Mouse (Mus musculus): ENCODE data around the gene Cep350. TPM values are rescaled to one million over a fixed set of nuclear protein-coding genes. Genes with fewer than 3 reads are reported as not detected.

The Cep350 gene
- 11.1 and 11.2 TPM in 2 replicates for polyA plus RNA-seq (2015; fragmentation: Nextera tagmentation; extraction: Ambion mirVana)

GRCm38 (mm10) chr1:155973068-155973718 is at the start of gene Cep350:
Gene Cep350, minus strand, starts transcription at chr1:155973255.

GRCm38 (mm10) chr1:155812581-155813499 is 160.2 kb downstream of the Cep350 start, which contains the start of gene Qsox1:
Gene Qsox1, minus strand, starts transcription at chr1:155812889.

Other genes with a start within 250 kb of the Cep350 start
- not detected in 2 replicates for gene Lhx4, start 221.6 kb downstream of the Cep350 start, polyA plus RNA-seq (2015; fragmentation: Nextera tagmentation; extraction: Ambion mirVana)
- gene Qsox1, start 160.4 kb downstream of the Cep350 start, polyA plus RNA-seq (2015; fragmentation: Nextera tagmentation; extraction: Ambion mirVana) = 23.2 and 33.1 TPM in 2 replicates
- gene Tor1aip2, start 62.1 kb upstream of the Cep350 start, polyA plus RNA-seq (2015; fragmentation: Nextera tagmentation; extraction: Ambion mirVana) = 66.4 and 67.8 TPM in 2 replicates
- gene Tor1aip1, start 63.2 kb upstream of the Cep350 start, polyA plus RNA-seq (2015; fragmentation: Nextera tagmentation; extraction: Ambion mirVana) = 63.7 and 66.2 TPM in 2 replicates
- gene Fam163a, start 231.8 kb upstream of the Cep350 start, polyA plus RNA-seq (2015; fragmentation: Nextera tagmentation; extraction: Ambion mirVana) = 0.04 and 0.12 TPM in 2 replicates

All from skeletal muscle tissue, postnatal 0 days (tissue).